23 mouse cellular contexts compared by ENCODE assay signal in the genomic region with DNA sequence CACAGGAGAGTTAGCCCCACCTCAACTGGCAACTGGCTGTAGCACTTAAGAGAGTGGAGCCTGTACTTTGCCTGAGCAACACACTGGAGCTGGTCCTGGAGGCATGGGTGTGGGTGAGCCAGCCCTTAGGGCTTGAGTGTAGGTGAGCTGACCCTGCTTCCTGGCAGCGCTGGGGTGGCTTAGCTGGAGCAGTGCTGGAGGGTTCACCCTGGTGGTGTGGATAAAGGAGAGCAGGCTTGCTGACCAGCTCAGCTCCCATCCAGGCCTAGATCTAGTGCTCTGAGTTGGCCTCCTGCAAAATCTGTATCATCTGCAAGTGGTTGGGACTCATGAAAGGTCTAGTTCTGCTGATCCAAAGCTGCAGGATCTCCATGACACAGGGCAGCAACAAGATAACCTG. TPM values are rescaled to one million over a fixed set of nuclear protein-coding genes. Genes with fewer than 3 reads are reported as not detected.
"Had no signal": no experiment of that assay in that cellular context is flagged by ENCODE, and none has a peak within 500 bp of the region (broad histone marks: within the 10 kb centered on the region; RNA-seq: fewer than 3 reads in every experiment).

No protein-coding gene starts in this region.

- H3K4me2 ChIP-seq: liver, embryonic 15.5 days; lung, embryonic 15.5 days; midbrain, embryonic 11.5 days; midbrain, embryonic 13.5 days; midbrain, embryonic 15.5 days; neural tube, embryonic 12.5 days; stomach, embryonic 15.5 days had no signal

- H3K4me1 ChIP-seq: liver, embryonic 15.5 days; lung, embryonic 15.5 days; megakaryocyte, embryonic 14.5 days; midbrain, embryonic 13.5 days; midbrain, embryonic 15.5 days; neural tube, embryonic 12.5 days; stomach, embryonic 15.5 days had no signal

- DNase-seq: liver, postnatal 0 days; lung, adult 2 months; lung, postnatal 14 days; lung, postnatal 36 days; retina, postnatal 1 day; right cerebral cortex, adult 18-20 months; right cerebral cortex, postnatal 25 days; right cerebral cortex, postnatal 4 days; thymus, adult 2 months; thymus, postnatal 25 days; thymus, postnatal 4 days had no signal

- H3K9ac ChIP-seq: liver, embryonic 15.5 days; liver, postnatal 0 days; lung, embryonic 15.5 days; midbrain, embryonic 13.5 days; midbrain, embryonic 15.5 days; neural tube, embryonic 12.5 days; stomach, embryonic 15.5 days had no signal

- ATAC-seq: liver, postnatal 0 days; lung, postnatal 0 days; midbrain, embryonic 13.5 days; midbrain, embryonic 15.5 days had no signal

- H3K36me3 ChIP-seq: liver, embryonic 15.5 days; lung, embryonic 15.5 days; midbrain, embryonic 13.5 days; midbrain, embryonic 15.5 days; neural tube, embryonic 12.5 days; stomach, embryonic 15.5 days had no signal

- H3K4me3 ChIP-seq: liver, embryonic 15.5 days; lung, embryonic 15.5 days; megakaryocyte, embryonic 14.5 days; midbrain, embryonic 13.5 days; midbrain, embryonic 15.5 days; neural tube, embryonic 12.5 days; stomach, embryonic 15.5 days had no signal

- H3K27me3 ChIP-seq: liver, embryonic 15.5 days; lung, embryonic 15.5 days; midbrain, embryonic 13.5 days; midbrain, embryonic 15.5 days; neural tube, embryonic 12.5 days; stomach, embryonic 15.5 days had no signal

- H3K9me3 ChIP-seq: liver, embryonic 15.5 days; lung, embryonic 15.5 days; megakaryocyte, embryonic 14.5 days; midbrain, embryonic 13.5 days; midbrain, embryonic 15.5 days; neural tube, embryonic 12.5 days; stomach, embryonic 15.5 days had no signal

- H3K27ac ChIP-seq: liver, embryonic 15.5 days; lung, embryonic 15.5 days; macrophage; midbrain, embryonic 13.5 days; midbrain, embryonic 15.5 days; neural tube, embryonic 12.5 days; stomach, embryonic 15.5 days; stomach, postnatal 0 days had no signal

RNA-seq across cellular contexts. Expression of a gene that starts 21.1 kb away (rescaled TPM):
- polyA plus RNA-seq: macrophage; midbrain, embryonic 11.5 days; midbrain, embryonic 13.5 days; neural tube, embryonic 14.5 days had no signal
